Comparison of ENCODE assay signal across 12 mouse cellular contexts in genomic region chr1:133244668-133245067, GRCm38 (mm10).
DNase-seq lines count a peak whose midpoint lies in the region; ATAC-seq and TF ChIP-seq lines count a peak whose summit lies in the region.
"Had no signal": no experiment of that assay in that cellular context is flagged by ENCODE, and none has a peak within 500 bp of the region (broad histone marks: within the 10 kb centered on the region; RNA-seq: fewer than 3 reads in every experiment).

No protein-coding gene starts in this region.

- H3K4me2 ChIP-seq in heart, embryonic 11.5 days: peak overlapping the region; percentile 63
- H3K4me2 ChIP-seq in liver, embryonic 12.5 days: peak overlapping the region; percentile 59
- H3K4me2 ChIP-seq in stomach, embryonic 15.5 days: peak overlapping the region; percentile 19; the same call in 1 of the 2 replicates
- H3K4me2 ChIP-seq in hindbrain, postnatal 0 days (ENCODE audit: low read depth, low read length): no peak overlapping the region

- H3K4me1 ChIP-seq in heart, embryonic 11.5 days (ENCODE audit: control insufficient read depth, insufficient read depth, low read length): peaks cover 50% of the 10 kb centered on the region
- peaks cover 45% of the 10 kb centered on the region for H3K4me1 ChIP-seq in liver, embryonic 12.5 days
- peaks cover 29% of the 10 kb centered on the region for H3K4me1 ChIP-seq in stomach, embryonic 15.5 days
- peaks cover 3% of the 10 kb centered on the region; the same call in 1 of the 2 replicates for H3K4me1 ChIP-seq in hindbrain, postnatal 0 days (ENCODE audit: insufficient read depth, low read length)

- H3K9me3 ChIP-seq in heart, embryonic 11.5 days (replicated peaks; ENCODE audit: control insufficient read depth, low read length): no peaks in the 10 kb centered on the region
- H3K9me3 ChIP-seq in liver, embryonic 12.5 days (replicated peaks): no peaks in the 10 kb centered on the region
- no peaks in the 10 kb centered on the region for H3K9me3 ChIP-seq in stomach, embryonic 15.5 days
- H3K9me3 ChIP-seq in hindbrain, postnatal 0 days (ENCODE audit: low read length): no peaks in the 10 kb centered on the region
- H3K9me3 ChIP-seq: neural tube, embryonic 12.5 days had no signal

- no peaks in the 10 kb centered on the region for H3K27me3 ChIP-seq in heart, embryonic 11.5 days (ENCODE audit: control insufficient read depth, insufficient read depth, low read length)
- peaks cover 3% of the 10 kb centered on the region; the same call in 1 of the 2 replicates for H3K27me3 ChIP-seq in liver, embryonic 12.5 days (replicated peaks)
- no peaks in the 10 kb centered on the region for H3K27me3 ChIP-seq in stomach, embryonic 15.5 days (replicated peaks)
- H3K27me3 ChIP-seq in hindbrain, postnatal 0 days (ENCODE audit: insufficient read depth, low read length): no peaks in the 10 kb centered on the region
- H3K27me3 ChIP-seq: neural tube, embryonic 12.5 days had no signal

- peak overlapping the region; percentile 84 for H3K27ac ChIP-seq in heart, embryonic 11.5 days (ENCODE audit: low read depth, low read length)
- peak overlapping the region; percentile 69 for H3K27ac ChIP-seq in liver, embryonic 12.5 days
- H3K27ac ChIP-seq in stomach, embryonic 15.5 days: peak overlapping the region; percentile 61; the same call in 1 of the 2 replicates
- no peak overlapping the region for H3K27ac ChIP-seq in hindbrain, postnatal 0 days
- H3K27ac ChIP-seq: neural tube, embryonic 12.5 days had no signal

- 18% methylated on average over 7 of the region's 7 CpGs for WGBS in heart, embryonic 11.5 days (ENCODE audit: insufficient replicate concordance)
- WGBS in liver, embryonic 12.5 days (ENCODE audit: insufficient replicate concordance): 9% methylated on average over 7 of the region's 7 CpGs
- 45% methylated on average over 7 of the region's 7 CpGs for WGBS in stomach, embryonic 15.5 days
- WGBS in hindbrain, postnatal 0 days: 70% methylated on average over 7 of the region's 7 CpGs

- no peak for TF ChIP-seq CTCF in hindbrain, postnatal 0 days (IDR thresholded peaks at IDR 0.05; ENCODE audit: low read depth)

- H3K36me3 ChIP-seq in heart, embryonic 11.5 days (ENCODE audit: control insufficient read depth, insufficient read depth, low read length): no peaks in the 10 kb centered on the region
- H3K36me3 ChIP-seq in liver, embryonic 12.5 days: no peaks in the 10 kb centered on the region
- no peaks in the 10 kb centered on the region for H3K36me3 ChIP-seq in stomach, embryonic 15.5 days
- no peaks in the 10 kb centered on the region for H3K36me3 ChIP-seq in hindbrain, postnatal 0 days (ENCODE audit: insufficient read depth, low read length)
- H3K36me3 ChIP-seq: neural tube, embryonic 12.5 days had no signal

- peak overlapping the region; percentile 17; the same call in 1 of the 2 replicates for H3K4me3 ChIP-seq in heart, embryonic 11.5 days (ENCODE audit: low read depth, low read length)
- no peak overlapping the region for H3K4me3 ChIP-seq in liver, embryonic 12.5 days
- no peak overlapping the region for H3K4me3 ChIP-seq in stomach, embryonic 15.5 days (replicated peaks)
- H3K4me3 ChIP-seq in hindbrain, postnatal 0 days (ENCODE audit: low read length): no peak overlapping the region
- H3K4me3 ChIP-seq: neural tube, embryonic 12.5 days had no signal

- no peak; the same call in 1 of the 2 replicates for ATAC-seq in heart, embryonic 11.5 days (replicated peaks; ENCODE audit: insufficient number of reproducible peaks, low FRiP score, low TSS enrichment)
- ATAC-seq in liver, embryonic 12.5 days: peak; percentile 92
- ATAC-seq in stomach, embryonic 15.5 days (ENCODE audit: insufficient read depth, low FRiP score, low read depth): peak; percentile 51
- no peak for ATAC-seq in hindbrain, postnatal 0 days

- DNase-seq in kidney, postnatal 10 days: peak; percentile 12
- DNase-seq in kidney, adult 18-20 months: no peak
- no peak for DNase-seq in layer of hippocampus, adult 18-20 months (ENCODE audit: low spot score in 2 of 2)
- no peak for DNase-seq in Muller cell, postnatal 12 days (ENCODE audit: inconsistent ontology term)
- DNase-seq in hindbrain, postnatal 0 days (ENCODE audit: low spot score): no peak
- DNase-seq: cerebellum, postnatal 10 days; lung, adult 2 months; thymus, postnatal 14 days had no signal

- H3K9ac ChIP-seq in heart, embryonic 11.5 days (ENCODE audit: low read depth, low read length): peak overlapping the region; percentile 54; the same call in 1 of the 2 replicates
- H3K9ac ChIP-seq in liver, embryonic 12.5 days: peak overlapping the region; percentile 37; the same call in 1 of the 2 replicates
- no peak overlapping the region for H3K9ac ChIP-seq in stomach, embryonic 15.5 days
- H3K9ac ChIP-seq in hindbrain, postnatal 0 days (replicated peaks; ENCODE audit: low read length): no peak overlapping the region
- H3K9ac ChIP-seq: neural tube, embryonic 12.5 days had no signal

Comparison
In these comparisons a context has a peak if more than half of its experiments do, and no peak if none do; other contexts are left out.
1. ATAC-seq: peak in liver, embryonic 12.5 days (single experiment) and stomach, embryonic 15.5 days (single experiment); none in heart, embryonic 11.5 days (single experiment) and hindbrain, postnatal 0 days (single experiment).
2. H3K9ac ChIP-seq: peak in heart, embryonic 11.5 days (single experiment) and liver, embryonic 12.5 days (single experiment); none in stomach, embryonic 15.5 days (single experiment) and hindbrain, postnatal 0 days (single experiment).